Mouse (Mus musculus): ENCODE results near the gene Vac14.
"Not testable (repeated sequence)": the region's sequence is repeated elsewhere in the genome, so short reads cannot be mapped to it uniquely, and the experiment has no call there.

Vac14 gene

DNA sequence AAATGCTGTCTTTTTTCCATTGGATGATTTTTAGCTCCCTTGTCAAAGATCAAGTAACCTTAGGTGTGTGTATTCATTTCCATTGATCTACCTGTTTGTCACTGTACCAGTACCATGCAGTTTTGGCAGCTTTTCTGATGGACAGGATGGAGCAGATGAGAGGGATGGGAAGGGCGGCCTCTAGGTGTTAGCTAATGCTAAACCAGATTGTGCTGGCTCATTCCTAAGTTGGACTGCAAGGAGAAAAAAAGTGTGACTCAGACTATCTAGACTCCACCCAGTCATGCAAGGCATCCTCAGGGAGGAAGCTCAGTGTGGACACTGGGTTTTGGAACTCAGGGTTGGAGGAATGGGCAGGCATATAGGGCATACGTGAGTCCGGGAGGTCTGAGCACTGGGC is 30.2 kb downstream of the Vac14 start:
- no peak for DNase-seq (ENCODE audit: low spot score in 2 of 2)

DNA sequence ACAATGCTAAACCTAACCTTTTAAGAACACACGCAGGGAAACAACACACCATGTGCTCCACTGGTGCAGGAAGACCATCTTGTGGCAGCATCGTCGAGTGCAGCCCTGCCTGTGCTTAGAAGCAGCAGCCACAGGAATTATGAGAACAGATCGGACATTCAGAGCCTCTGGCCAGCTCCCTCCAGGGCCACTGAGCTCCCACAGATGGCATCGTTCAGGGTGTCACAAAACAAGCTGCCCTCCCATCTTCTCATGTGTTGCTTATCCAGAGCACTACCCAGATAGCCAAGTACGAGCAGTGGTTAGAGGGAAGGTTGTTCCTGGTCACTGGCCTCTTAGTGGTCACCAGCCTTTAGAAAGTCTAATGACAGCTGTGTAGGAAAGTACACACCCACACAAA is 30.9 kb downstream of the Vac14 start:
- no peak for DNase-seq (ENCODE audit: low spot score in 2 of 2)

GRCm38 (mm10) chr8:110650838-110651237 is 32.5 kb downstream of the Vac14 start:
- DNase-seq (ENCODE audit: low spot score in 2 of 2), result no peak

- DNase-seq (ENCODE audit: low spot score in 2 of 2), result no peak
These were observed 33.5 kb downstream of the Vac14 start for GRCm38 (mm10) chr8:110651847-110652246.

DNA sequence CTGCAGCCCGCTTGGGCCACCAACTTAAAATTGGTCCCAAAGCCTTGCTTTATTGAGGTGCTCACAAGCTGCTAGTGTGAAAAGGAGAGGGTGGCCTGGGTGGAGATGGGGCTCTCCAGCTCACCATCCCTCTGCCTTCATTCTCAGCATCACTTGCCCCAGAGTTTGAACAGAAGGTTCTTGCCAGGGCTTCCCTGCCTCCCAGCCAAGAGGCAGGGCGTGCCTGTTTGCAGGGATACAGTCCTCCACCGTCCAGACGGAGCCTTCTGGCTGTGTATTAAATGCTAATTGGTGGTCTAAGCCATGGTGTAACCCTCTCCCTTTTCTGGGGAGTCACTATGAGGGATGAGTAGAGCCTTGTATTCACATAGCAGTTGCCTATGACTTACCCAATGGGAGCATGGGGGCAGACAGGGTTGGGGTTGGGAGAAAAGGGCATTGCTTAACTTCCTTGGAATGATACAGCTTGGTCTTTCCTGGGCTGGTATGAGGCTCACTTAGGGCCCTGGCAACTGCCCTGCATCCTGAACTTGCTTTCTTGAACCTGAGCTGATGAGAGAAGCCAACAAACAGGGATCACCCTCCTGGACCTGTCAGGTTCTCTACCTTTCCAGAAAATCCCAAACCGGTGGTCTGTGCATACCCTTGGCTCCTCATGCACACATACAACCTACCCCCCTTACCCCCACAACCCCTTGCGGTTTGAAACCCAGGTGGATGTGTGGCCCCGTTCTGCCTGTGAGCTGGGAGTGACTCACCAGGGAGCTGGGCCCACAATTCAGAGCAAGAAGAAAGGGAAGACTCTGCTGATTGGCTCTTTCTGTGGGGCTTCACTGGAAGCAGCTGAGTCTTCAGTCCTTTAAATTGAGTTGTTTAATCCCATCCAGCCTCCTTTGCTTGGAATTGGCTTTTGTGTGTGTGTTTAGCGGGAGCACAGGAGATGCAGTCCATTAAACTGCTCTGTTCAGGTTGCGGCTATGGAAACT is 36.0 kb downstream of the Vac14 start:
- no peak for DNase-seq (ENCODE audit: low spot score in 2 of 2)

- DNase-seq (ENCODE audit: low spot score in 2 of 2), result no peak
These were observed 37.4 kb downstream of the Vac14 start for GRCm38 (mm10) chr8:110655827-110656226.

- no peak for DNase-seq (ENCODE audit: low spot score in 2 of 2)
These were observed 39.3 kb downstream of the Vac14 start for GRCm38 (mm10) chr8:110657661-110658060.

GRCm38 (mm10) chr8:110660121-110660520 is 41.7 kb downstream of the Vac14 start:
- DNase-seq (ENCODE audit: low spot score in 2 of 2), result no peak

- no peak for DNase-seq (ENCODE audit: low spot score in 2 of 2)
These were observed 44.2 kb downstream of the Vac14 start for GRCm38 (mm10) chr8:110662545-110662944.

GRCm38 (mm10) chr8:110663015-110663742 is 44.8 kb downstream of the Vac14 start:
- DNase-seq (ENCODE audit: low spot score in 2 of 2), result no peak

GRCm38 (mm10) chr8:110664202-110664896 is 46.0 kb downstream of the Vac14 start:
- no peak for DNase-seq (ENCODE audit: low spot score in 2 of 2)

- DNase-seq (ENCODE audit: low spot score in 2 of 2), result no peak
These were observed 46.6 kb downstream of the Vac14 start for GRCm38 (mm10) chr8:110665000-110665399.

- DNase-seq (ENCODE audit: low spot score in 2 of 2), result not testable (repeated sequence)
These were observed 49.3 kb downstream of the Vac14 start for GRCm38 (mm10) chr8:110667590-110668177.

GRCm38 (mm10) chr8:110669932-110670628 is 51.7 kb downstream of the Vac14 start:
- DNase-seq (ENCODE audit: low spot score in 2 of 2), result no peak

DNA sequence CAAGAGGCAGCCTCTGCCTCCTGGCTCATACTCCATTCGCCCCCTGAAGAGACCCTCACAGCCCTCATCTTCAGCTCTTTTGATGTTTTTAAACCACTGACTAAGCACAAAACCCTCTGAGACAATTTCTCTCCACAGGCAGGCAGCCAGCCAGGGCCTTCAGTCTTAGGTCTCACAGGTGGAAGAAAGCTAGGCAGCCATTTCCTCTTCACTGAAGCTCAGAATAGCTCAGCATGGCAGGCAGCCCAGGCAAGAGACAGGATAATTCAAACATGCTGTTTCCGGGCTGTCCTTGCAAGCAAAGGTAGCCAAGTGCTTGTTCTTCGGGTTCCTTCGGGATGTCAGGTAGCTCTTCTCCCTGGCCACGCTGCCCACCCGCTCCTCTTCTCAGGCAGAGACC is 52.9 kb downstream of the Vac14 start:
- no peak for DNase-seq (ENCODE audit: low spot score in 2 of 2)

DNA sequence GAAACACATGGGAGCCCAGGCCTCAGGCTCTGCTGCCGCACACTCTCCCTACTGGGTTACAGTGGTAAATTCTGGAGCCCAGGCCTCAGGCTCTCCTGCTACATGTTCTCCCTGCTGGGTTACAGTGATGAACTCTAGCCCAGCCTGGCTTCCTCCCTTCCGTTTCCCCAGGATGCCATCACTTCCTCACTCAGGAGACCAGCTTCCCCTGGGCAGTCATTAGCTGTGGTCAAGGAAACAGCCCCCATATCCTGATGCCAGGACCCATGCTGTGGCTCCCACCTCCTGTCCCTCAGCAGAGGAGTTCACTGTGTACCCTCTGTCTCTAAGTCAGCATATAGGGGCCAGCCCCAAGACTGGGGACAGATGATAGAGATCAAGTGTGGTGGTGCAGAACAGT is 53.7 kb downstream of the Vac14 start:
- DNase-seq (ENCODE audit: low spot score in 2 of 2), result no peak

DNA sequence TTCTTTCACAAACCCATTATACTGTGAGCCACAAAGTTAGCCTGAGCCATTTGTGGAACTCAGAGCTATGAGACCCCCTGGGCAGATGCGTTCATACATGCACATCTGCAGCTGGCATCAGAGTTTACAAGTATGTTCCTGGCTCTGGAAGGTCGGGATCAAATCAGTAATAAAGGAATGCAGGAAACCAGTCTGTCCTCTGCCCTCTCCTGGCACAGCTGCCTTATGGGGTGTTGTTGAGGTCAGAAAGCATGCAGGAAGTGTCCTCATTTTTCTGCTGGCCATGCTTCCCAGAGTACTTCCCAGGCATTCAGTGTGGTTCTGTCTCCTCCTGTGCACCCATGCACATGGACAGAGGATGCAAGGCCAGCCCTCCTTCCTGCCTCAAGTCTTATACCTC is 54.8 kb downstream of the Vac14 start:
- no peak for DNase-seq (ENCODE audit: low spot score in 2 of 2)

DNA sequence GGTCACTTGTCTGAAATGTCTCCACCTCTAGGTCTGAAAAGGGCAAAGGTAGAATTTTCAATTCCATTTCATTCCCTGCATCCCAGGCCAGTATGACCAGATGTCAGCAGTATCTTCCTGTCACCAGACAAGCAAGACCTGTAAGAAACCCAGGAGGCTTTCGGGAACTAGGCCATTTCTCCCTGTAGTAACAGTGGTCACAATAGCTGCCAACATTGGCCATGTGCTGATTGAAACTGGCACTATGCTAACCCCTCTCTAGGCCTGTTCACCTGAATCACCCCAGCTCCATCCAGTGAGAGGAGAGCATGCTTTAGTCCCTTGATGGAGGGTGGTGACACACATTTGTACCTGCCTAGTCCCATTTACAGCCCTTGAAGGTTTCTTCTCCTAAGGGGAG is 56.2 kb downstream of the Vac14 start:
- no peak for DNase-seq (ENCODE audit: low spot score in 2 of 2)

- no peak for DNase-seq (ENCODE audit: low spot score in 2 of 2)
These were observed 58.3 kb downstream of the Vac14 start for GRCm38 (mm10) chr8:110676702-110677101.

- DNase-seq (ENCODE audit: low spot score in 2 of 2), result no peak
These were observed 58.8 kb downstream of the Vac14 start for GRCm38 (mm10) chr8:110677174-110677660.

GRCm38 (mm10) chr8:110678989-110679388 is 60.6 kb downstream of the Vac14 start:
- DNase-seq (ENCODE audit: low spot score in 2 of 2), result no peak

All from spleen, postnatal 14 days (tissue).